Mouse (Mus musculus): ENCODE results near the gene Rnf224.

- TF ChIP-seq CTCF (IDR thresholded peaks at IDR 0.05; ENCODE audit: low read depth, low read length) (no peak), POLR2A (IDR thresholded peaks at IDR 0.05; ENCODE audit: borderline replicate concordance, low read depth, low read length) (no peak)
Measured at GRCm38 (mm10) chr2:25242101-25242506, 5.5 kb upstream of the Rnf224 start, which contains the start of the genes Rnf208 and Cysrt1.

All from bone marrow macrophage, adult 2 months (primary cell).